Mouse (Mus musculus) heart, embryonic 13.5 days (tissue): Measurements from ENCODE around the gene Vcl. TPM values are rescaled to one million over a fixed set of nuclear protein-coding genes. Genes with fewer than 3 reads are reported as not detected.

ENCODE experiments used
- ATAC-seq: fragments of 200-750 bp; cut with Nextera tagmentation; 2 replicates; pipeline ENCODE4 v1.8.0; 2017; ENCODE audit warnings: moderate TSS enrichment; ENCODE audit not compliant: insufficient number of reproducible peaks, low FRiP score, low TSS enrichment; ENCODE audit errors: extremely low read depth
- H3K27ac ChIP-seq: fragments of 300-500 bp; sonication (generic); replicated peaks from 2 replicates; pipeline ENCODE4 v1.5.1; 2015; ENCODE audit warnings: moderate library complexity, mild to moderate bottlenecking, inconsistent platforms
- H3K27me3 ChIP-seq: fragments of 300-500 bp; sonication (generic); replicated peaks from 2 replicates; pipeline ENCODE4 v1.6.1; 2015; ENCODE audit warnings: mild to moderate bottlenecking, inconsistent platforms
- H3K36me3 ChIP-seq: fragments of 300-500 bp; sonication (generic); 2 replicates; pipeline ENCODE4 v1.6.1; 2015; ENCODE audit warnings: mild to moderate bottlenecking, inconsistent platforms
- H3K4me1 ChIP-seq: fragments of 300-500 bp; sonication (generic); 2 replicates; pipeline ENCODE4 v1.6.1; 2015; ENCODE audit warnings: inconsistent platforms
- H3K4me2 ChIP-seq: fragments of 300-500 bp; sonication (generic); 2 replicates; pipeline ENCODE4 v1.6.1; 2015; ENCODE audit warnings: inconsistent platforms, mild to moderate bottlenecking, moderate library complexity
- H3K4me3 ChIP-seq: fragments of 300-500 bp; sonication (generic); 2 replicates; pipeline ENCODE4 v1.5.1; 2015; ENCODE audit warnings: moderate library complexity, mild to moderate bottlenecking, inconsistent platforms
- H3K9ac ChIP-seq: fragments of 300-500 bp; sonication (generic); 2 replicates; pipeline ENCODE4 v1.6.1; 2015; ENCODE audit warnings: inconsistent platforms, mild to moderate bottlenecking, moderate library complexity
- H3K9me3 ChIP-seq: fragments of 300-500 bp; sonication (generic); 2 replicates; pipeline ENCODE4 v1.6.1; 2016; ENCODE audit warnings: inconsistent platforms
- WGBS: fragments of 180-500 bp; shearing (Covaris S2); methylation state at CpG from one replicate; pipeline ENCODE4 v1.1.7; 2015; ENCODE audit warnings: mixed read lengths; 5-methylcytosine and 5-hydroxymethylcytosine counted together
- polyA plus RNA-seq: library from polyadenylated mRNA; unstranded; fragments of >200 nt; fragmentation: Nextera tagmentation; extraction: Ambion mirVana; gene quantifications from 2 replicates; pipeline ENCODE4 v1.2.1, GENCODE M21; 2015

Vcl gene
- polyA plus RNA-seq, 1 experiment from 2014 or later = 69.8 TPM

DNA sequence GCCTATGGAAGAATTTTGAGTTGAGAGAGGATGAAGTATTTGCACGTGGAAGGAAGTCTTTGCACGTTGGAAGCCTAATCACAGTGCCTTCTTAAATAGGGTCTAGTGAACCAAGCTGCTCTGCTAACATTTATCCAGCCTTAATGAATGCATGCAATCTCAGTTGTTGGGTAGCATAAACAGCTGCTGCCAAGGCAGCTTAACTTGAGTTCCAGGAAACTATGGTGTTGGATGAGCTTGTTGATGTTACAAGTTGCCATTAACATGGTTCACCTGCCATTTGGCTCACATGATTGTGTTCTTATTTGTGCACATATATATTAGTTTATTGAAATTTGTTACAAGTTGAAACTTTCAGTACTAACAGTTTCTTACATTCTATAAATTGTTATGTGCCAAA lies 29.8 kb downstream of the Vcl start:
- H3K4me3 ChIP-seq = no peak overlapping the region
- ATAC-seq = no peak
- WGBS = 49% methylated on average over 2 of the region's 2 CpGs
- no peak overlapping the region for H3K4me2 ChIP-seq
- H3K4me1 ChIP-seq = peaks cover 44% of the 10 kb centered on the region
- H3K27me3 ChIP-seq = no peaks in the 10 kb centered on the region
- no peaks in the 10 kb centered on the region for H3K9me3 ChIP-seq
- H3K9ac ChIP-seq = no peak overlapping the region
- peaks cover 9% of the 10 kb centered on the region for H3K36me3 ChIP-seq
- H3K27ac ChIP-seq = no peak overlapping the region

GRCm38 (mm10) chr14:20962466-20962865 lies 33.3 kb downstream of the Vcl start:
- Histone ChIP-seq H3K27me3 (no peaks in the 10 kb centered on the region), H3K4me2 (no peak overlapping the region), H3K9ac (no peak overlapping the region), H3K4me1 (peaks cover 42% of the 10 kb centered on the region), H3K27ac (no peak overlapping the region), H3K9me3 (no peaks in the 10 kb centered on the region), H3K36me3 (no peaks in the 10 kb centered on the region), H3K4me3 (no peak overlapping the region)
- ATAC-seq = no peak
- 59% methylated on average over 1 of the region's 1 CpGs for WGBS

- 73% methylated on average over 1 of the region's 1 CpGs for WGBS
- H3K9me3 ChIP-seq = no peaks in the 10 kb centered on the region
- H3K27ac ChIP-seq = no peak overlapping the region
- H3K4me2 ChIP-seq = no peak overlapping the region
- peaks cover under 1% of the 10 kb centered on the region; the same call in 1 of the 2 replicates for H3K36me3 ChIP-seq
- no peaks in the 10 kb centered on the region for H3K27me3 ChIP-seq
- H3K4me1 ChIP-seq = peaks cover 38% of the 10 kb centered on the region
- ATAC-seq = no peak
- H3K4me3 ChIP-seq = no peak overlapping the region
- H3K9ac ChIP-seq = no peak overlapping the region
These were observed 33.7 kb downstream of the Vcl start for GRCm38 (mm10) chr14:20962906-20963305.

DNA sequence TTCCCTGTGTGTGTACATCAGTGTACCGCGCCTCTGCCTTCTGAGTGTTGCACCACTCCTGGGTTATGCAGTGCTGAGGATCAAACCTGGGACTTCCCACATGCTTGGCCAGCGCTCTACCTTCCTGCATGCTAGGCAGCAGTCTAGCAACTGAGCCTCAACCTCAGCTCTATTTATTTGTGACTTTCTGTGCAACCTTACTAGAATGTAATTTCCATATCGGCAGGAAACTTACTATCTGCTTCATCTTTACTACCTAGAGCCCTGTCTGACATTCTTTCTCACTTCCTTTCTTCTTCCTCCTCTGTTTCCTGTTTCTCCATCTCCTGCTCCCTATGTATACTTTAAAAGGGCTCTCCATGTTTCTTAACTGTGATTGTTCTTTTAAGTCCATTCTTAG lies 34.7 kb downstream of the Vcl start:
- 88% methylated on average over 4 of the region's 4 CpGs for WGBS
- H3K27ac ChIP-seq = peak overlapping the region; percentile 48; the same call in 1 of the 2 replicates

GRCm38 (mm10) chr14:20964285-20964684 lies 35.1 kb downstream of the Vcl start:
- no peak overlapping the region for H3K4me2 ChIP-seq
- H3K36me3 ChIP-seq = peaks cover 12% of the 10 kb centered on the region
- WGBS = 54% methylated on average over 2 of the region's 2 CpGs
- no peaks in the 10 kb centered on the region for H3K27me3 ChIP-seq
- H3K9ac ChIP-seq = no peak overlapping the region
- no peak for ATAC-seq
- no peaks in the 10 kb centered on the region for H3K9me3 ChIP-seq
- no peak overlapping the region for H3K4me3 ChIP-seq
- peaks cover 28% of the 10 kb centered on the region for H3K4me1 ChIP-seq
- peak overlapping the region; percentile 48; the same call in 1 of the 2 replicates for H3K27ac ChIP-seq

More for the DNA sequence above, 34.7 kb downstream of the Vcl start:
- Histone ChIP-seq H3K9me3 (no peaks in the 10 kb centered on the region), H3K27me3 (no peaks in the 10 kb centered on the region), H3K9ac (no peak overlapping the region), H3K4me1 (peaks cover 30% of the 10 kb centered on the region), H3K4me2 (no peak overlapping the region), H3K36me3 (peaks cover 8% of the 10 kb centered on the region), H3K4me3 (no peak overlapping the region)
- ATAC-seq = no peak

DNA sequence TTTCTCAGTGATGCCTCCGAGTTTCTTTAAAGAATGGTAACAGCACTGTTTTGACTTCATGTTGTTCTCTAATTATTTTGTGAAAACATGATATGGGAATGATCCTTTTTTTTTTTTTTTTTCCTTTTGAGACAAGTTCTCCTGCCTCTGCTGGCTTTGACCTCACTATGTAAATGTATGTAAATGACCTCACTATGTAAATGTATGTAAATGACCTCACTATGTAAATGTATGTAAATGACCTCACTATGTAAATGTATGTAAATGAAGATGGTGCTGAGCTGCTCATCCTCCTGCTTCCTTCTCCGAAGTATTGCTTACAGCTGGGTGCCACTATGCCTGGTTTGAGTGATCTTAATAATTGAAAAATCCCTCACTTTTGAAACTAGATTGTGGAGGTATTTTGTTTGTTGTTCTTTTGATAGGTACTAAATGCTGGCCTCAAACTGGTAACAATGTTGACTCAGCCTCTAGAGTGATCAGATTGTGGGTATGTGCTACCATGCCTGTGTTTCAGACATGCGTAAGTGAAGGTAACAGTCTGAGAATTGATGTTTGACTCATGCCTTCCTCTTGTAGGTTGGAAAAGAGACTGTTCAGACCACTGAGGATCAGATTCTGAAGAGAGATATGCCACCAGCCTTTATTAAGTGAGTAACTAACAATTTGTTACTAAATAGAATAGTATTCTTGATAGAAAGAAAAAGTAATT lies 37.9 kb downstream of the Vcl start:
- Histone ChIP-seq H3K9me3 (no peaks in the 10 kb centered on the region), H3K9ac (no peak overlapping the region), H3K4me2 (no peak overlapping the region), H3K4me1 (peaks cover 44% of the 10 kb centered on the region), H3K27ac (no peak overlapping the region), H3K4me3 (no peak overlapping the region), H3K36me3 (peaks cover 12% of the 10 kb centered on the region), H3K27me3 (no peaks in the 10 kb centered on the region)
- 83% methylated on average over 3 of the region's 3 CpGs for WGBS
- no peak for ATAC-seq

DNA sequence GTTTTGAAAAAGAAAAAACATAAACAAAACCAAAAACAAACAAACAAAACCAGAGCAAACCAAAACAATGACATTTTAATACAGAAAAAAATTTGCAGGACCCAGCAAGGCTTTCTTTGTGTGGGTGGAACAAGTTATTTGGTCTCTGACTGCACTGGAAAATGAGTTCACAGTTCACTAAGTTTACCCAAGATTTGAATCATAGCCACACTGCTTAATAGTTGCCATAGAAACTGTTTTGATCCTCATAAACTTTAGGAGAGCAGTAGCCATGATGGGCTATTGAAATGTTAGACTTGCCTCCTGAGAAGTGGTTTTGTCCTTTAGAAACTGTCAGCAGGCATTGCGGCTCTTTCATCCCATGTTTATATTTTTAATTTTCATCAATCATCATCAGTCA lies 39.9 kb downstream of the Vcl start:
- no peaks in the 10 kb centered on the region for H3K27me3 ChIP-seq
- no peak overlapping the region for H3K4me2 ChIP-seq
- H3K4me3 ChIP-seq = no peak overlapping the region
- peaks cover 45% of the 10 kb centered on the region for H3K4me1 ChIP-seq
- H3K9ac ChIP-seq = no peak overlapping the region
- ATAC-seq = no peak
- no peak overlapping the region for H3K27ac ChIP-seq
- H3K36me3 ChIP-seq = peaks cover 12% of the 10 kb centered on the region
- H3K9me3 ChIP-seq = no peaks in the 10 kb centered on the region
- 84% methylated on average over 1 of the region's 1 CpGs for WGBS

DNA sequence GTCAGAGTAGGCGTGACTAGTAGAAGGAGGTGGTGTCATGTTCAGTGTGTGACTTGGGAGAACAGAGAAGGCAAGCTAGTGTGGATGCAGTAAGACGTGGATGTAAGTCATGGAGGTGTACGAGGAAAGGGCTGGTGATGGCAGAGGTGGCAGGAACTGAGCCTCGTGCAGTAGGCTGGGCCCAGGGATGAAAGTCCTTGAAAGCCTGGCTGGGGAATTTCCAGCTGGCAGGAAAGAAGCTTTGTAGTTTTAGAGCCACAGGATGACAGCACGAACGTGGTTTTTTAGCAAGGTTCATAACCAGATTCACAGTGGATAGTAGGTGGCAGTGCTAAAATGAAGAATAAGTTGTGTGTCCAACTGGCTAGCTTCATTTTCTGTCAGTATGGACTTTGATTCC lies 41.2 kb downstream of the Vcl start:
- Histone ChIP-seq H3K9ac (no peak overlapping the region), H3K27me3 (no peaks in the 10 kb centered on the region), H3K9me3 (no peaks in the 10 kb centered on the region), H3K27ac (peak overlapping the region; percentile 55), H3K4me2 (no peak overlapping the region), H3K4me1 (peaks cover 41% of the 10 kb centered on the region), H3K4me3 (no peak overlapping the region), H3K36me3 (peaks cover 12% of the 10 kb centered on the region)
- 46% methylated on average over 6 of the region's 6 CpGs for WGBS
- no peak for ATAC-seq

DNA sequence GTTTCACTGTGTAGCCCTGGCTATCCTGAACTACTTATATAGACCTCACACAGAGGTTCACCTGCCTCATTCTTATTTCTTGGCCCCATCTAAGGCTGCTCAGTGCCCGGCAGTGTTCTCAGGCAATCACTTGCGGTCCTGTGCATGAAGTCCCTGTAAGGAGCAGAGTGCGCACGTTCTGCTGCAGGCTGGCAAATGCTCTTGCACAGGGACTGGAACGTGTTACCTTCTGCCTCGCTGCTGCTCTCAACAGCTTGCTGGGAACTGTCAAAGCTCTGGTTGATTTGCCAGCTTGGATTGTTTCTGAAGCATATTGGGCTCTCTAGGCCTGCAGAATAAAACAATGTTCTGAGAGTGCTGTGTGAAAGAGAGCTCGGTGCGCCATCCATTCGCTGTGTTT lies 41.7 kb downstream of the Vcl start:
- no peak overlapping the region for H3K4me3 ChIP-seq
- peak overlapping the region; percentile 55 for H3K27ac ChIP-seq
- H3K9ac ChIP-seq = no peak overlapping the region
- peaks cover 12% of the 10 kb centered on the region for H3K36me3 ChIP-seq
- H3K4me1 ChIP-seq = peaks cover 41% of the 10 kb centered on the region
- no peak overlapping the region for H3K4me2 ChIP-seq
- no peak for ATAC-seq
- no peaks in the 10 kb centered on the region for H3K9me3 ChIP-seq
- 65% methylated on average over 9 of the region's 9 CpGs for WGBS
- no peaks in the 10 kb centered on the region for H3K27me3 ChIP-seq

DNA sequence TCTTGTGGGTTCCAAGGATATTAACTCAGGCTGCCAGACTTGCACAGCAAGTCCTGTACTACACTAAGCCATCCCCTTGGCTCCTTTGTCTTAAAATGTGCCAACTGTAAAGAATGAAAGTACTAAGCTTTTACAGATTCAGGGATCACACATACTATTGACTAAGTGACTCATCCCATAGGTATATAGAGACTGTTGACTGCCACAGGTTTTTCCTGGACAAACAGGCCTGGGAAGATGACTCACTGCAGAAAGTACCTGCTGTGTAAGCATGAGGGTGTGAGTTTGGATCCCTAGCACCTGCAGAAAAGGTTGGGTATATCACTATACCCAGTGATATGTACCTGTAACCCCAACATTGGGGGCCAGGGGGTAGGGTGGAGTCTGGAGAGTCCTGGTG lies 44.6 kb downstream of the Vcl start:
- H3K27me3 ChIP-seq = no peaks in the 10 kb centered on the region
- no peak overlapping the region for H3K27ac ChIP-seq
- ATAC-seq = no peak
- H3K4me3 ChIP-seq = no peak overlapping the region
- H3K36me3 ChIP-seq = peaks cover 7% of the 10 kb centered on the region; the same call in 1 of the 2 replicates
- H3K9me3 ChIP-seq = no peaks in the 10 kb centered on the region
- H3K4me1 ChIP-seq = peaks cover 65% of the 10 kb centered on the region
- H3K4me2 ChIP-seq = no peak overlapping the region
- H3K9ac ChIP-seq = no peak overlapping the region

DNA sequence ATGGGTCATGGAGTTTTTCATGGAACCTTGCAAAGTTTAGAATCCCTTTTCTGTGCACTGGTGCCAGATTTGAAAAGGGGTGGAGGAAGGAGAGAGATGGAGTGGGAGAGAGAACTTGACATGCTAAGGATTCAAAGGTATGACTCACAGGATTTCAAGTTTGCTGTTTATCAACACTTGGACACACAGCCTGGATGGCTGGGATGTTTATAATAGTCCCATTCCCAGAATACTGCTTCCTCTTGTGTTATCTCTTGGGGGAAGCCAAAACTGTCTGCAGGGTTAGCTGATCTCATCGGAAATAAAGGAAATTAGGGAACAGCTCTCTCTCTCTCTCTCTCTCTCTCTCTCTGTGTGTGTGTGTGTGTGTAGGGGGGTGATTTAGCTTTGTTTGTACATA lies 47.5 kb downstream of the Vcl start:
- H3K36me3 ChIP-seq = 0 out of 2 replicates have a peak, but pooled peaks cover 3% of the 10 kb centered on the region
- H3K27ac ChIP-seq = peak overlapping the region; percentile 56
- H3K4me1 ChIP-seq = peaks cover 47% of the 10 kb centered on the region
- 17% methylated on average over 1 of the region's 1 CpGs for WGBS
- no peak overlapping the region for H3K4me3 ChIP-seq
- ATAC-seq = no peak; the same call in 1 of the 2 replicates
- H3K9me3 ChIP-seq = no peaks in the 10 kb centered on the region
- no peak overlapping the region for H3K9ac ChIP-seq
- H3K27me3 ChIP-seq = no peaks in the 10 kb centered on the region
- H3K4me2 ChIP-seq = peak overlapping the region; percentile 9; the same call in 1 of the 2 replicates

- Histone ChIP-seq H3K36me3 (peaks cover 9% of the 10 kb centered on the region), H3K4me3 (no peak overlapping the region), H3K27ac (0 out of 2 replicates have a peak overlapping the region, but pooled peaks have one; percentile 56), H3K9me3 (no peaks in the 10 kb centered on the region), H3K4me1 (peaks cover 45% of the 10 kb centered on the region), H3K4me2 (no peak overlapping the region), H3K9ac (no peak overlapping the region), H3K27me3 (no peaks in the 10 kb centered on the region)
- WGBS = 28% methylated on average over 2 of the region's 2 CpGs
- ATAC-seq = no peak
These were observed 48.5 kb downstream of the Vcl start for GRCm38 (mm10) chr14:20977726-20978125.
